Mouse (Mus musculus) thymus, adult 2 months (tissue): ENCODE data around the gene Prepl. TPM values are rescaled to one million over a fixed set of nuclear protein-coding genes. Genes with fewer than 3 reads are reported as not detected.

Source experiments
- DNase-seq: peaks from one replicate; pipeline ENCODE4 v3.0.0; 2021
- H3K27ac ChIP-seq: fragments of 200-500 bp; 2 replicates; pipeline ENCODE4 v1.5.1; 2012; ENCODE audit warnings: low read length, control low read depth; ENCODE audit not compliant: control insufficient read depth, insufficient read depth
- H3K27me3 ChIP-seq: fragments of 200-500 bp; 2 replicates; pipeline ENCODE4 v1.6.1; 2012; ENCODE audit warnings: mild to moderate bottlenecking, low read length, moderate library complexity, mixed read lengths; ENCODE audit not compliant: control insufficient read depth, insufficient read depth
- H3K36me3 ChIP-seq: fragments of 200-500 bp; 2 replicates; pipeline ENCODE4 v1.6.1; 2012; ENCODE audit warnings: mild to moderate bottlenecking, low read length, moderate library complexity; ENCODE audit not compliant: control insufficient read depth, insufficient read depth
- H3K4me1 ChIP-seq: fragments of 200-500 bp; replicated peaks from 2 replicates; pipeline ENCODE4 v1.6.1; 2012; ENCODE audit warnings: low read length; ENCODE audit not compliant: control insufficient read depth, insufficient read depth
- H3K4me3 ChIP-seq: fragments of 200-500 bp; 2 replicates; pipeline ENCODE4 v1.5.1; 2012; ENCODE audit warnings: mild to moderate bottlenecking, low read length, control low read depth, moderate library complexity; ENCODE audit not compliant: control insufficient read depth, insufficient read depth
- CTCF ChIP-seq: fragments of 200-500 bp; IDR thresholded peaks from 2 replicates; pipeline ENCODE4 v1.5.1; 2012; ENCODE audit warnings: mild to moderate bottlenecking, control low read depth, low read length, moderate library complexity, borderline replicate concordance; ENCODE audit not compliant: control insufficient read depth, poor library complexity, insufficient read depth; ENCODE audit errors: extremely low read depth
- POLR2A ChIP-seq: fragments of 200-500 bp; IDR thresholded peaks from 2 replicates; pipeline ENCODE4 v1.6.1; 2012; ENCODE audit warnings: mild to moderate bottlenecking, low read length, control low read depth, moderate library complexity; ENCODE audit not compliant: control insufficient read depth, poor library complexity, insufficient read depth; ENCODE audit errors: extremely low read depth
- WGBS: fragments of 180-500 bp; shearing (Covaris S2); methylation state at CpG from one replicate; pipeline ENCODE4 v1.1.7; 2018; 5-methylcytosine and 5-hydroxymethylcytosine counted together
- polyA plus RNA-seq: library from polyadenylated mRNA; depleted of rRNA; stranded (reverse); fragments of >200 nt; gene quantifications from 2 replicates; pipeline ENCODE4 v1.2.3, GENCODE M21; 2012

Gene Prepl
- polyA plus RNA-seq, 1 experiment, result 11.6 TPM

DNA sequence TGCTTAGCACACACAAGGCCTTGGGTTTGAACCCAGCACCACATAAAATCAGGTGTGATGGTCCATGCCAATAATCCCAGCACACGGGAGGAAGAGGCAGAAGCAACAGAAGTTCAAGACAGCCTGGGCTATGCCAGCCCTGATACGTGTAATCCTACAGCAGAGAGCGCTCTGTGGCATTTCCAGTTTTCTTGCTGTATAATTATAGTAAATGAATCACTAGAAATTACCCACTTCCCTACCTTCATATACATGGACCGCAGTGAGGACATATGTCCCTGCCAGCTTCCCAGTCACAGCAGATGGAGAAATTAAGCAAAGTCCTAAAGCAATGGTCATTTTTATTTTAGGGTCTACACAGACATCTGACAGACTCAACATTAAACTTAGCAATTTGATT is 16.0 kb downstream of the Prepl start:
- WGBS, result 97% methylated on average over 4 of the region's 4 CpGs
- Histone ChIP-seq H3K27me3 (no peaks in the 10 kb centered on the region), H3K36me3 (peaks cover 5% of the 10 kb centered on the region; the same call in 1 of the 2 replicates), H3K27ac (no peak overlapping the region), H3K4me1 (no peaks in the 10 kb centered on the region), H3K4me3 (no peak overlapping the region)
- TF ChIP-seq CTCF (no peak), POLR2A (no peak)
- DNase-seq, result no peak

DNA sequence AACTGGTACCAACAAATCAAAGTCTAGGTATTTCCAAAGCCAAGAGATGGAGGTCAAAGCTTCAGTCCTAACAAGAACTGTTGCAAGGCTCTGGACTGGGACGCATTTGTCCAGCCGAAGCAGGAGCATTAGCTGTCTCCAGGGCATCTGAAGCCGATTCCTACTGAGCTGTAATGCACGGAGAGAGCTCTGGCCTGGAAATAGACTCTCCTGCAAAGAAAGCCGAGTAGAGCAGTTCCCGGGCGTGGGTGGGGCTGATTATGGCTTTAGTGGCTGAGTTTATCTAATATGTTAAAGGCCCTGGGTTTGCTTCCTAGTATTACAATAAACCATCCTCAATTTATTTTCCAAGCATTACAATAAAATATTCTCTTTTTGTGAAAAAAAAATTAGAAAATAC is 16.8 kb downstream of the Prepl start:
- DNase-seq, result no peak
- H3K36me3 ChIP-seq, result peaks cover 2% of the 10 kb centered on the region; the same call in 1 of the 2 replicates
- WGBS, result 97% methylated on average over 7 of the region's 7 CpGs
- H3K4me1 ChIP-seq, result no peaks in the 10 kb centered on the region
- H3K27me3 ChIP-seq, result no peaks in the 10 kb centered on the region
- H3K4me3 ChIP-seq, result no peak overlapping the region
- H3K27ac ChIP-seq, result no peak overlapping the region
- no peak for TF ChIP-seq CTCF
- no peak for TF ChIP-seq POLR2A

DNA sequence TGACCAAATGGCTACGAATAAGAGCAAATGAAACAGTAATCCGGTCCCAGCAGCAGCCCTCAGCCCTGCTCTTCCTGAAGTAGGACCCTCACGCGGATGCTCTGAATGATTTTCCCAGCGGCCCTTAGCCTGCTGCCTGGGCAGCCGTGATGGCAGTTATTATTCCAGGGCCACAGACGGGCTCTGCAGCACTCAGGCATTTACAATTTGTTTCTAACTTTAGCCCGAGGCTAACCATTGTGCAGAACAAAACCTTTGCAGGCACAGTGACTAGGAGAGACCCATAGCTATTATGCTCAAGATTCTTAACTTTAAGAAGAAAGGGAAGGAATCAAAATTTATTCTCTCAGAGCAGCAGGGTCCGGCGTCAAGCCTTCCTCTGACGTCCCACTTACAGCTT is 17.7 kb downstream of the Prepl start:
- Histone ChIP-seq H3K4me3 (no peak overlapping the region), H3K4me1 (no peaks in the 10 kb centered on the region), H3K36me3 (no peaks in the 10 kb centered on the region), H3K27me3 (no peaks in the 10 kb centered on the region), H3K27ac (no peak overlapping the region)
- WGBS, result 99% methylated on average over 11 of the region's 11 CpGs
- no peak for DNase-seq
- TF ChIP-seq CTCF (no peak), POLR2A (no peak)

DNA sequence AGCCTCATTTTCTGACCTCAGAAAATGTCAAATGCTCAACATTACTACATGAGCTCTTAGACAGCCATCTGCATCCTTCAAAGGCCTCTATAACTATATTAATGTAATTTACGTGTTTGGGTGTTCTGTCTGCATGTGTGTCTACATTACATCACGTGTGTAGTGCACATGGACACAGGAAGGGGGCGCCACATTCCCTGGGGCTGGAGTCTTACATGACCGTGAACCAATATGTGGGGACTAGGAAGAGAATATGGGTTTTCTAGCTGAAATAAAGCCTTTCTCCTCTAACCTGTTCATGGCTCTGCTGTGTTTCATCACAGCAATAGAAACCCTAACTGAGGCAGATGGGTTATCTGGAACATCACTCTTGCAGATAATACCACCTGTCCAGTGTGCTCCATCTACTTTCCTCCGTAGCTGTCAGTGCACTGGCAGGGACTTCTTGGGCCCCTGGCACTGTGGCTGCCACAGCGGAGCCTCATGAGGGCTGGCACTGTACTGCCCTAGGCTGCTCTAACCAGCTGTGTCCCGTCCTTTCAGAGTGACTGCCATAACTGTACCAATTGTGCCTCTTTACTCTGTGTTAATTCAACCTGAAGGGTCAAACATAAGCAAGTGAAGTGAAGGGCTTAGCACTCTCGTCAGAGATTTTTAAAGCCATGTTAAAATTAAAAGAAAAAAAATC is 18.8 kb downstream of the Prepl start:
- 98% methylated on average over 8 of the region's 8 CpGs for WGBS
- no peaks in the 10 kb centered on the region for H3K4me1 ChIP-seq
- no peak for TF ChIP-seq CTCF
- no peak for TF ChIP-seq POLR2A
- no peak for DNase-seq
- no peaks in the 10 kb centered on the region for H3K36me3 ChIP-seq
- H3K27me3 ChIP-seq, result no peaks in the 10 kb centered on the region
- H3K27ac ChIP-seq, result no peak overlapping the region
- no peak overlapping the region for H3K4me3 ChIP-seq

DNA sequence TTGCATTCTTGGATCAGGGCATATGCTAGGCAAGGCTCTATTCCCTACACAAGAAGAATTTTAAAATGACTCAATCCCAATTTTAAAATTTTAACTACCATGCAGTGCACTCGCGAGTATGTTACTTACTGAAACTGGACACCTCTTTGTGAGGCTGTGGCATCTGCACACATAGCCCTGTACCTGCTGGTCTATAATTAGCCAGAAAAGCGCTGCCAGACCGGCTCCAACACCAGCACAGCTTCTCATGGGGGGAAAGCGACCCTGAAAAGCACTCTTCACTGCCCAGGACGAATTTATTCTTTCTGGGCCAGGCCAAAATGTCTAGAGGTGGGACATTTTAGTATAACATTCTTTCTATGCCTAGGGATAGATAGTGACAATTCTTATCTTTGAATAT is 19.4 kb downstream of the Prepl start:
- 97% methylated on average over 6 of the region's 6 CpGs for WGBS
- H3K4me3 ChIP-seq, result no peak overlapping the region
- no peak overlapping the region for H3K27ac ChIP-seq
- H3K36me3 ChIP-seq, result peaks cover 3% of the 10 kb centered on the region
- TF ChIP-seq CTCF (no peak), POLR2A (no peak)
- no peak for DNase-seq
- H3K27me3 ChIP-seq, result no peaks in the 10 kb centered on the region
- no peaks in the 10 kb centered on the region for H3K4me1 ChIP-seq

DNA sequence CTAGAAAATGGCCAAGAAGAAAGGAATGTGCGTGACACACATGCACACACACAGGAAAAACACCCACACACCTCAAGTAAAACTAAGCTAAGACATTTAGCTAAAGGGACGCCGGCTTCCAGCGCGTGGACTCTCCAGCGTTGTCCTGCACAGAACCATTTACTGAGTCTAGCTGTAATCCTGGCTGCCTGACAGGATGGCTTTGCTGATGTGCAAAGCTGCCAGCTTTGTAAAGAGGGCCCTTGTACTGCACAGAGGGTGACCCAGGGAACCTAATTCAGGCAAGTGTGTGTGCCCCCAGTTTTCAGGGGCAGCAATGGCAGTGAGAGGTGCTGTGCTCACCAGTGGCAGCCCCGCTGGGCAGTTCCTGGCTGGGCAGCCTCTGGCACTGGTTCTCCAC is 22.7 kb downstream of the Prepl start:
- H3K27ac ChIP-seq, result no peak overlapping the region
- H3K27me3 ChIP-seq, result no peaks in the 10 kb centered on the region
- DNase-seq, result no peak
- H3K4me3 ChIP-seq, result no peak overlapping the region
- H3K36me3 ChIP-seq, result peaks cover 14% of the 10 kb centered on the region
- WGBS, result 98% methylated on average over 7 of the region's 7 CpGs
- TF ChIP-seq POLR2A, result no peak
- TF ChIP-seq CTCF, result no peak
- no peaks in the 10 kb centered on the region for H3K4me1 ChIP-seq

DNA sequence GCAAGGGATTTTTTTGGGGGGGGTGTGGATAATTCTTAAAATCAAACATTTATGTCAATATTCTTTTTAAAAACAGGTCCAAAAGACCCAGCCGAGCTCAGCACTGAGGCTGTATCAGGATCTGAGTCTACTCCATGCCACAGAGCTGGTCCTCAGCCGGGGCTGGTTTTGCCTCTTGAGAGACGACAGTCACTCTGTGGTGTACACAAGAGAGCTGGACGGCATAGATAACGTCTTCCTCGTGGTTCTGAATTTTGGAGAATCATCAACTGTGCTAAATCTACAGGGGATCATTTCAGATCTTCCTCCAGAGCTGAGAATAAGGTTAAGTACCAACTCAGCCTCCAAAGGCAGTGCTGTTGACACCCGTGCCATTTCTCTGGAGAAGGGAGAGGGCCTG is 26.5 kb downstream of the Prepl start:
- no peak overlapping the region for H3K4me3 ChIP-seq
- H3K4me1 ChIP-seq, result no peaks in the 10 kb centered on the region
- TF ChIP-seq POLR2A (no peak), CTCF (no peak)
- WGBS, result 96% methylated on average over 7 of the region's 7 CpGs
- H3K27ac ChIP-seq, result no peak overlapping the region
- DNase-seq, result no peak
- peaks cover 14% of the 10 kb centered on the region for H3K36me3 ChIP-seq
- H3K27me3 ChIP-seq, result no peaks in the 10 kb centered on the region

DNA sequence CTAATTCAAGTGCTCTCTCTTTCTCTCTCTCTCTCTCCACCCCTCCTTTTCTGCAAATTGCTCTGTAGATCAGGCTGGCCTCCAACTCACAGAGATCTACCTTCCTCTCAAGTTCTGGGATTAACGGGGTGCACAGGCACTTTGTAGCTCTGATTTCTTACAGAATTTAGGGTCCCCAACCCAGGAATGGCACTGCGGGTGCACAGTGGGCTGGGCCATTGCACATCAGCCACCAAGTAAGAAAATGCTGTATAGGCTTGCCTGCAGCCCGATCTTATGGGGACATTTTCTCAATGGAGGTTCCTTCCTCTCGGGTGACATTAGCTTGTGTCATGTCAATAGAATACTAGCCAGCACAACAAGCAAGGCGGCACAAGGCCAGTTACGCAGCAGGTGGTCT is 30.9 kb downstream of the Prepl start:
- DNase-seq, result no peak
- Histone ChIP-seq H3K27ac (no peak overlapping the region), H3K4me3 (no peak overlapping the region), H3K36me3 (no peaks in the 10 kb centered on the region), H3K4me1 (no peaks in the 10 kb centered on the region), H3K27me3 (no peaks in the 10 kb centered on the region)
- 98% methylated on average over 6 of the region's 6 CpGs for WGBS
- no peak for TF ChIP-seq CTCF
- no peak for TF ChIP-seq POLR2A
